Mouse (Mus musculus): ENCODE measurements around the gene Clybl. TPM values are rescaled to one million over a fixed set of nuclear protein-coding genes. Genes with fewer than 3 reads are reported as not detected.
A peak's percentile ranks its signal among the peaks of the same experiment; 100 is the strongest.

The Clybl gene
- polyA plus RNA-seq, 1 experiment from 2014 or later = 31.8 TPM

GRCm38 (mm10) chr14:122160916-122161315, 20.6 kb upstream of the Clybl start:
- no peaks in the 10 kb centered on the region for H3K27me3 ChIP-seq (replicated peaks; ENCODE audit: control insufficient read depth, insufficient read depth, low read length)
- DNase-seq (ENCODE audit: low spot score) (no peak), ATAC-seq (replicated peaks; ENCODE audit: low FRiP score, low TSS enrichment, low read depth) (no peak)
- H3K4me2 ChIP-seq (ENCODE audit: low read length) = no peak overlapping the region
- no peak overlapping the region for H3K9ac ChIP-seq (ENCODE audit: low read length)
- no peak overlapping the region for H3K4me3 ChIP-seq (ENCODE audit: low read depth, low read length)
- H3K27ac ChIP-seq (ENCODE audit: low read depth) = no peak overlapping the region
- H3K9me3 ChIP-seq (ENCODE audit: control insufficient read depth, low read length) = no peaks in the 10 kb centered on the region
- peaks cover 29% of the 10 kb centered on the region for H3K36me3 ChIP-seq (ENCODE audit: control insufficient read depth, insufficient read depth, low read length)
- WGBS = 84% methylated on average over 1 of the region's 1 CpGs
- no peaks in the 10 kb centered on the region for H3K4me1 ChIP-seq (replicated peaks; ENCODE audit: control insufficient read depth, insufficient read depth, low read length)

GRCm38 (mm10) chr14:122168912-122169311, 12.6 kb upstream of the Clybl start:
- H3K9me3 ChIP-seq (ENCODE audit: control insufficient read depth, low read length) = no peaks in the 10 kb centered on the region
- DNase-seq (ENCODE audit: low spot score) (no peak), ATAC-seq (replicated peaks; ENCODE audit: low FRiP score, low TSS enrichment, low read depth) (no peak)
- H3K4me2 ChIP-seq (ENCODE audit: low read length) = no peak overlapping the region
- no peaks in the 10 kb centered on the region for H3K27me3 ChIP-seq (replicated peaks; ENCODE audit: control insufficient read depth, insufficient read depth, low read length)
- H3K4me3 ChIP-seq (ENCODE audit: low read depth, low read length) = no peak overlapping the region
- H3K36me3 ChIP-seq (ENCODE audit: control insufficient read depth, insufficient read depth, low read length) = no peaks in the 10 kb centered on the region
- no peak overlapping the region for H3K27ac ChIP-seq (ENCODE audit: low read depth)
- WGBS = 87% methylated on average over 7 of the region's 7 CpGs
- no peaks in the 10 kb centered on the region for H3K4me1 ChIP-seq (replicated peaks; ENCODE audit: control insufficient read depth, insufficient read depth, low read length)
- H3K9ac ChIP-seq (ENCODE audit: low read length) = no peak overlapping the region

GRCm38 (mm10) chr14:122170202-122170781, 11.2 kb upstream of the Clybl start:
- no peak overlapping the region for H3K4me2 ChIP-seq (ENCODE audit: low read length)
- DNase-seq (ENCODE audit: low spot score) (no peak), ATAC-seq (replicated peaks; ENCODE audit: low FRiP score, low TSS enrichment, low read depth) (no peak)
- no peaks in the 10 kb centered on the region for H3K9me3 ChIP-seq (ENCODE audit: control insufficient read depth, low read length)
- H3K27me3 ChIP-seq (replicated peaks; ENCODE audit: control insufficient read depth, insufficient read depth, low read length) = no peaks in the 10 kb centered on the region
- H3K4me1 ChIP-seq (replicated peaks; ENCODE audit: control insufficient read depth, insufficient read depth, low read length) = no peaks in the 10 kb centered on the region
- WGBS = 65% methylated on average over 7 of the region's 7 CpGs
- H3K9ac ChIP-seq (ENCODE audit: low read length) = no peak overlapping the region
- no peak overlapping the region for H3K4me3 ChIP-seq (ENCODE audit: low read depth, low read length)
- no peak overlapping the region for H3K27ac ChIP-seq (ENCODE audit: low read depth)
- H3K36me3 ChIP-seq (ENCODE audit: control insufficient read depth, insufficient read depth, low read length) = no peaks in the 10 kb centered on the region

- 63% methylated on average over 7 of the region's 7 CpGs for WGBS
- H3K4me1 ChIP-seq (replicated peaks; ENCODE audit: control insufficient read depth, insufficient read depth, low read length) = no peaks in the 10 kb centered on the region
- ATAC-seq (replicated peaks; ENCODE audit: low FRiP score, low TSS enrichment, low read depth) (no peak), DNase-seq (ENCODE audit: low spot score) (no peak)
- H3K27me3 ChIP-seq (replicated peaks; ENCODE audit: control insufficient read depth, insufficient read depth, low read length) = no peaks in the 10 kb centered on the region
- H3K9me3 ChIP-seq (ENCODE audit: control insufficient read depth, low read length) = no peaks in the 10 kb centered on the region
- H3K9ac ChIP-seq (ENCODE audit: low read length) = no peak overlapping the region
- H3K4me3 ChIP-seq (ENCODE audit: low read depth, low read length) = no peak overlapping the region
- no peak overlapping the region for H3K27ac ChIP-seq (ENCODE audit: low read depth)
- no peaks in the 10 kb centered on the region for H3K36me3 ChIP-seq (ENCODE audit: control insufficient read depth, insufficient read depth, low read length)
- no peak overlapping the region for H3K4me2 ChIP-seq (ENCODE audit: low read length)
These were observed 10.5 kb upstream of the Clybl start for GRCm38 (mm10) chr14:122171031-122171430.

GRCm38 (mm10) chr14:122176263-122176798, 5.2 kb upstream of the Clybl start:
- no peaks in the 10 kb centered on the region for H3K9me3 ChIP-seq (ENCODE audit: control insufficient read depth, low read length)
- H3K9ac ChIP-seq (ENCODE audit: low read length) = no peak overlapping the region
- no peaks in the 10 kb centered on the region for H3K36me3 ChIP-seq (ENCODE audit: control insufficient read depth, insufficient read depth, low read length)
- ATAC-seq (replicated peaks; ENCODE audit: low FRiP score, low TSS enrichment, low read depth) = no peak
- H3K4me2 ChIP-seq (ENCODE audit: low read length) = no peak overlapping the region
- 80% methylated on average over 14 of the region's 14 CpGs for WGBS
- no peak for DNase-seq (ENCODE audit: low spot score)
- H3K4me3 ChIP-seq (ENCODE audit: low read depth, low read length) = no peak overlapping the region
- no peaks in the 10 kb centered on the region for H3K27me3 ChIP-seq (replicated peaks; ENCODE audit: control insufficient read depth, insufficient read depth, low read length)
- H3K27ac ChIP-seq (ENCODE audit: low read depth) = no peak overlapping the region
- H3K4me1 ChIP-seq (replicated peaks; ENCODE audit: control insufficient read depth, insufficient read depth, low read length) = no peaks in the 10 kb centered on the region

- Histone ChIP-seq H3K9ac (ENCODE audit: low read length) (no peak overlapping the region), H3K27me3 (replicated peaks; ENCODE audit: control insufficient read depth, insufficient read depth, low read length) (no peaks in the 10 kb centered on the region), H3K36me3 (ENCODE audit: control insufficient read depth, insufficient read depth, low read length) (no peaks in the 10 kb centered on the region), H3K4me3 (ENCODE audit: low read depth, low read length) (no peak overlapping the region), H3K9me3 (ENCODE audit: control insufficient read depth, low read length) (no peaks in the 10 kb centered on the region), H3K4me2 (ENCODE audit: low read length) (no peak overlapping the region), H3K27ac (ENCODE audit: low read depth) (no peak overlapping the region), H3K4me1 (replicated peaks; ENCODE audit: control insufficient read depth, insufficient read depth, low read length) (0 out of 2 replicates have a peak, but pooled peaks cover 5% of the 10 kb centered on the region)
- WGBS = 71% methylated on average over 16 of the region's 16 CpGs
- ATAC-seq (replicated peaks; ENCODE audit: low FRiP score, low TSS enrichment, low read depth) = no peak
- DNase-seq (ENCODE audit: low spot score) = no peak
These were observed 2.2 kb upstream of the Clybl start for GRCm38 (mm10) chr14:122179262-122179661.

GRCm38 (mm10) chr14:122181815-122182157, 282 bp downstream of the Clybl start:
- H3K27me3 ChIP-seq (replicated peaks; ENCODE audit: control insufficient read depth, insufficient read depth, low read length) = no peaks in the 10 kb centered on the region
- 0 out of 2 replicates have a peak, but pooled peaks cover 5% of the 10 kb centered on the region for H3K4me1 ChIP-seq (replicated peaks; ENCODE audit: control insufficient read depth, insufficient read depth, low read length)
- 2% methylated on average over 12 of the region's 12 CpGs for WGBS
- no peaks in the 10 kb centered on the region for H3K9me3 ChIP-seq (ENCODE audit: control insufficient read depth, low read length)
- DNase-seq (ENCODE audit: low spot score) (no peak), ATAC-seq (replicated peaks; ENCODE audit: low FRiP score, low TSS enrichment, low read depth) (peak; percentile 68; the same call in 1 of the 2 replicates)
- H3K4me3 ChIP-seq (ENCODE audit: low read depth, low read length) = peak overlapping the region; percentile 72
- H3K36me3 ChIP-seq (ENCODE audit: control insufficient read depth, insufficient read depth, low read length) = no peaks in the 10 kb centered on the region
- peak overlapping the region; percentile 58 for H3K4me2 ChIP-seq (ENCODE audit: low read length)
- H3K27ac ChIP-seq (ENCODE audit: low read depth) = peak overlapping the region; percentile 33; the same call in 1 of the 2 replicates
- peak overlapping the region; percentile 61 for H3K9ac ChIP-seq (ENCODE audit: low read length)

GRCm38 (mm10) chr14:122182220-122182619, 716 bp downstream of the Clybl start:
- Histone ChIP-seq H3K4me1 (replicated peaks; ENCODE audit: control insufficient read depth, insufficient read depth, low read length) (0 out of 2 replicates have a peak, but pooled peaks cover 5% of the 10 kb centered on the region), H3K36me3 (ENCODE audit: control insufficient read depth, insufficient read depth, low read length) (no peaks in the 10 kb centered on the region), H3K9ac (ENCODE audit: low read length) (no peak overlapping the region; the same call in 1 of the 2 replicates), H3K27ac (ENCODE audit: low read depth) (no peak overlapping the region), H3K4me3 (ENCODE audit: low read depth, low read length) (peak overlapping the region; percentile 72), H3K9me3 (ENCODE audit: control insufficient read depth, low read length) (no peaks in the 10 kb centered on the region), H3K4me2 (ENCODE audit: low read length) (peak overlapping the region; percentile 58), H3K27me3 (replicated peaks; ENCODE audit: control insufficient read depth, insufficient read depth, low read length) (no peaks in the 10 kb centered on the region)
- ATAC-seq (replicated peaks; ENCODE audit: low FRiP score, low TSS enrichment, low read depth) (no peak), DNase-seq (ENCODE audit: low spot score) (no peak)
- WGBS = 66% methylated on average over 6 of the region's 6 CpGs

GRCm38 (mm10) chr14:122183974-122184373, 2.5 kb downstream of the Clybl start:
- H3K27me3 ChIP-seq (replicated peaks; ENCODE audit: control insufficient read depth, insufficient read depth, low read length) = no peaks in the 10 kb centered on the region
- no peak overlapping the region for H3K4me2 ChIP-seq (ENCODE audit: low read length)
- DNase-seq (ENCODE audit: low spot score) = no peak
- no peak overlapping the region for H3K9ac ChIP-seq (ENCODE audit: low read length)
- 78% methylated on average over 11 of the region's 11 CpGs for WGBS
- H3K4me1 ChIP-seq (replicated peaks; ENCODE audit: control insufficient read depth, insufficient read depth, low read length) = 0 out of 2 replicates have a peak, but pooled peaks cover 5% of the 10 kb centered on the region
- H3K4me3 ChIP-seq (ENCODE audit: low read depth, low read length) = no peak overlapping the region
- H3K27ac ChIP-seq (ENCODE audit: low read depth) = no peak overlapping the region
- no peak for ATAC-seq (replicated peaks; ENCODE audit: low FRiP score, low TSS enrichment, low read depth)
- no peaks in the 10 kb centered on the region for H3K36me3 ChIP-seq (ENCODE audit: control insufficient read depth, insufficient read depth, low read length)
- no peaks in the 10 kb centered on the region for H3K9me3 ChIP-seq (ENCODE audit: control insufficient read depth, low read length)
